Mouse (Mus musculus): ENCODE measurements around the gene S100a10.
"Not testable (repeated sequence)": the region's sequence is repeated elsewhere in the genome, so short reads cannot be mapped to it uniquely, and the experiment has no call there.

S100a10 gene

DNA sequence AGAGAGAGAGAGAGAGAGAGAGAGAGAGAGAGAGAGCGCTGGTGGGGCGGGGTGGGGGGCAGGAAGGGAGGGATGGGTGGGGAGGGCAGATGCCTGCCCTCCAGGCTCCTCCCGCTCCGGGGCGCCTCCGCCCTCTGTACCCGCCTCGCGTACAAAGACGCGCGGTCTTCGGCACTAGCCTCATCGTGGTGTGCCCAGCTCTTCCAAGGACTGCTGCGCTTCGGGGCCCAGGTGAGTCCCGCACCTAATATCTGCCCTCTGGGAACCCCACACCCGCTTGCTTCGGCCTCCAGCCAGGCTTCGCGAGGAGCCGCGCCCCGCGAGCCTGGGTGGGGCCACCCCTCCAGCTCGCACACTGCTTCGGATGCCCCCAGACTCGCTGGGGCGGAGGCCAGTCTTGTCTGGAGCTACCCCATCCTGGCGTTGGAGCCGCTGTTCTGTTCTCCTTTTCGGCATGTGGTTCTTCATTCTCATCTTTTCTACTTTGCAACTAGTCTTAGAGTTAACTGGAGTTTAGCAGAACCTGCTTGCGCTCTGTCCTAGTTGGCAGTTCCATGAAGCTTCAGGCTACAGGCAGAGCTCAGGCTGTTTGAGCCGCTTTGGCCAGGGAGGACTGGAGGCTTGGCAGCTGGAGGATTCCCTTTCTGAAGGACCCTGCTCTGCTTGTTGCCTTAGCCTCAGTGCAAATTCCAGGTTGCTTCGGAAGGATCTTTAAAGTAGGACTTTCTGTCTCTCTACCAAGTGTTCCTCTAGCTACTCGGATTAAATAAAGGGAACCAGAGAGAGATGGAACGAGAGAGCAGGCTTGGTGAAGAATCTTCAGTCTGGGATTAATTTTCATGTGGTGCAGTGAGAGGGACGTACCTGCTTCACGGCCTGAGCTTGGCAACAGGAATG is at the start of gene S100a10:
S100a10 (plus strand) TSS at position 100 of the 897 bp plus-strand sequence.
- DNase-seq: peak; percentile 69 to 71

DNA sequence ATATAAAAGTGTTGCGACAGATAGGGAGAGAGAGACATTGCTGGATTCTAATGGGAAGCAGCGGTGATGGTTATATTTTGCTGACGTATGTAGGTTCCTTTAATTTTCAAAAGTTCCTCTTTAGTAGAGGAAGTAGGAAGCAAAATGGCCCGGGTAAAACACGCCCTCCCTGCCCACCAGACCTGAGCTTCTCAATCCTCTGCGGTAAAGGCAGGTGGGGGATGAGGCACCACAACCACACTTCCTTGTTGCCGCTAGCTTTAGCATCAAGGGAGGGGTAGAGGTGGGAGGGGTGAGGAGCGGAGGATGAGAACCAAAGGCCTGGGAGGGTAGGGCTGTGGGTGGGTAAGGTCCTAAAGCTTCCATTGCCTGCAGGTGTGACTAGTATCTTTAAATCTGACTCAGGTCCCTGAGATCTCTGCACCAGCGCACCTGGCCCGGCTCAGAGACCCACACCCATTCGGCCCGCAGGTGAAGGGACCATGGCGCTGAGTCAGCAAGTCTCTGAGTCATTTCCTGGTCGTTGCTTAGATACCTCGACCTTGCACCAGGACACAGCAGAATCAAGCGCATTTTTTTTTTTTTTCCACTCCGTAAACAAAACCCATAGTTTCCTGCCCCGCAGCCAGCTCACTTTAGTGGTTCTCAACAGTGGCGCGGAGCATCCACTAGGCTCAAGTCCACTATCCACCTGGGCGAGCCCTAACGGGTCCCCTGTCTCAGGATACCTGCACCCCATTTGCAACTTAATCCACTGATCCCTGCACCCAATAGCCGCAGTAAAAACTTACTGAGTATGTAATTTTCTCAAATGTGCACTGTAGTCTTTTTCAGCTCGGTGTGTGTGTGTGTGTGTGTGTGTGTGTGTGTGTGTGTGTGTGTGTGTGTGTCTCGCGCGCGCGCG is 48.7 kb upstream of the S100a10 start:
- peak; percentile 39 to 41 for DNase-seq

DNA sequence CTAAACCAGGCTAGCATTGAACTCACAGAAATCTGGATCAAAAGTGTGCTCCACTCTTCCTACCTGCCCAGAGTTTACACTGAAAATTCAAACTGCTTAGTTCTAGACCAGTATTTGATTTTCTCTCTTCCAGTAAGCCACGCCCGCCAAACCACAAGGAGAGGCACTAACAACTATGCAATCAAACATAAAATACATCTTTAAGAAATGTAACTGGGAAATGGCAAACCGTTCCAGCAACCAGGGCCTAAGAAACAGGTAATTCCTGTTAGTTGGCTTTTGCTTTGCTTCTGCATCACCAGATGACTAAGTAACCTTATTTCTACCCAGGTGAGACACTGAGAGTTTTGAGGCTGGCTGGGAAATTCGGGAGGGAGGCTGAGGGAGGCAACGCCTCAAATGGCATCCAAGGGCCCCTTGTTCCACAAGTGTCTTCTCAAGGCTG is 48.0 kb upstream of the S100a10 start:
- no peak for DNase-seq

DNA sequence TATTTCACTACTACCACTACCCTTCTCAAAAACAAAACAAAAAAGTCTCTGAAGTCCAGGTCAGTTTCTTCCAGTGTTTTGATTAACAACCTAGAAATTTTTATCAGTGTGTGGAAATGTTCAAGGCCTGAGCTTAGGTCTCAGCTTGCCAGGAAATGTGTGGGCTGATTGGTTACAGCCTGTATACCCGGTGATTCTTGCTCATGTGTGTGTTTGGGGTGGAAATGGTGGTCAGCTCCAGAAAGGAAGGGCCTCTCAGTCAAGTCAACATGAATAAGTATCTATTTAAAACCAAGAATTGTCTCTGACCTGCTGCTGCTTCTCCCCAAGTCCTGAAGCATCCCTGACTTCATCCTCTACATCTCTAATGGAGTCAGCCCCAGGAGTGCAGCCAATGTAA is 45.6 kb upstream of the S100a10 start:
- DNase-seq: no peak

DNA sequence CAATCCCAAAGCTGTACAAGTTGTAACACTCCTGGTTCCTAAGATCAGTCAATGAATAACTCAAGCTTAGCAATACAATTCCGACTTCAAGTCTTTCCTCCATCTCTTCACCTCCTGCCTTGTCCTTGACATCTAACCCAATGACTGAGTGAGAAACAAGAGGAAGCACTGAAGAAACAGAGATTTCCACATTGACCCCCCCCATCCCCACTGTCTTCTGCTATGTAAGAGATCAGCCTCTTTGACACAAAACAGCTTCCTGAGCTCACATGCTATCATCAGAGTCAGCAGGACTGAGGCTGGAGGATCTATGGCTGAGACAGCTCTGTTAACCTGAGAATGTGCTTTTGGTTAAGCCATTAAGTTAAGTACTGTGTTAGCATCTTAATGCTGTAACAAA is 43.8 kb upstream of the S100a10 start:
- DNase-seq: no peak

DNA sequence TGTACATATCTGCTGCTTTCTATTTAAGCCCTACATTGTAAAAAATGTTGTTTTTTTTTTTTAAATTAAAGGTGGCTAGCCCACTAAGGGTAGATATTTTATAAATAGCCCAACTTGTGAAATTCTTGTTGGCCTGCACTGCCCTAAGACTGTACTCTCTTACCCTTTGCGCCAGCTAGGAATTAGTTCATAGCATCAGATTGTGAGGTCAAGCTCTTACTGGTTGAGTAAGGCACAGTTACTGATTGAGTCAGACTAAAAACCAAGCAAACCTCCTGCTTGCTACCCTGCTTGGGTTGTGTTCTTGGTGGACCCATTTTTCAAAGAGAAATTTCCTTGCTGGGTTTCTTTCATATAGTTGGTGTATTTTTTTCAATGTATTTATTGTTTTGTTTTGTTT is 43.1 kb upstream of the S100a10 start:
- DNase-seq: no peak

DNA sequence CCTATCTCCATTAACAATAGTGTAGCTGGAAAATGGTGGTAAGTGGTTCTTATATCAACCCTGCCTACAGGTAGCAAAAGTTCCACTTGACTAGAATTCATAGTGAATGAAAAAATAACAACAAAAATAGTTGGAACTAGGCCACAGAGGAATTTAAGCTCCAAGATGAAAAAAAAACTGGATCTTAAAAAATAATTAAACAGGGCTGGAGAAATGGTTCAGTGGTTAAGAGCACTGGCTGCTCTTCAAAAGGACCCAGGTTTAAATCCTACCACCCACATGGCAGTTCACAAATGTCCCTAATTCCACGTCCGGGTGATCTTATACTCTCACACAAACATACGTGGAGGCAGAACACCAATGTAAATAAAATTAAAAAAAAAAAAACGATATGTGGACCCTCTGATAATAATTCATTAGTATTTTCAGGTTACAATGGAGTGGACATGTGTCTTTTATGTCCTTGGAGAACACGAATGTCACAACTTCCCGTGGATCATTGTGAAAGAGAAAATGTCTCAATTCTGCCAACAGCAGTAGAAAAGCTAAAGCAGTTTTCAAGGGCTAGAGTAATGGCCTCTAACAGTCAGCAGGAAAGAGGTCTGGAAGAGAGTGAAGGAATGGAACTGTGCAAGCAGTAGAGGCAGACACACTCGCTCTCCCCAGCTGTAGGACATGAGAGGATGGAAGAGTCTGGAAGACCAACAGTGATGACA is 42.3 kb upstream of the S100a10 start:
- DNase-seq: no peak

DNA sequence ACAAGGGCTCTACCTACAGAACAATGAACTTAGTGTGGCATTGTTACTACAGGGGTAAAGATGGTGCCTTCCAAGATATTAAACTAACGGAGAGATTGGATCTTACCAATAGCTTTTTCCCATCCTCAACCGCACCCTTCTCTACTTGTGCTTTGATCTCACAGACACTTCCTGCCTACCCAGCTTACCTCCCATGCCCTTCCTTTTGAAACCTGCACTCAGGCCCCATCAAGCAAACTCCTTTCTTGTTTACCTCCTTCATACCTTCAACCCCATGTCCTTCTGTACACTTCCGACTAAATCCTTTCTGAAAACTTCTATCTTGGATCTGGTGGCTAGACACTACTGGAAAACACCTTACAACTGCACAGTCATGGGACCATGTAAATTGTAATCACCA is 40.3 kb upstream of the S100a10 start:
- no peak for DNase-seq

DNA sequence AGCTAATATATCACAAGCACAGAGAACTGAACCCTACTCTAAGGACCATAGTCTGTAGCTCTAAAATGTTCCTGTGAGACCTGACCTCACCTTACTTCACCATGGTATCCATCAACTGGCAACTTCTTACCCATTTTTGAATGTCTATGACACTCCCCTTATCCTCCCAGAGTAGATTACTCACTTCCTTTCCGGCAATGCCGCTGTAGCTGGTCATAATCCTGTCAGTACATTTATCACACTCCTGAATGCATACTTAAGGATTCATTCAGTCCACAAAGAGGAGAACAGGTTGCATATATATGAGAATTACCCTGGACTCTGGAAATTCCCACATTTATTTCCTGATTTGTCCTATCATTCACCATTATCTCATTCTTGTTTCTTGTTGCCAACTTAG is 37.5 kb upstream of the S100a10 start:
- DNase-seq: no peak

DNA sequence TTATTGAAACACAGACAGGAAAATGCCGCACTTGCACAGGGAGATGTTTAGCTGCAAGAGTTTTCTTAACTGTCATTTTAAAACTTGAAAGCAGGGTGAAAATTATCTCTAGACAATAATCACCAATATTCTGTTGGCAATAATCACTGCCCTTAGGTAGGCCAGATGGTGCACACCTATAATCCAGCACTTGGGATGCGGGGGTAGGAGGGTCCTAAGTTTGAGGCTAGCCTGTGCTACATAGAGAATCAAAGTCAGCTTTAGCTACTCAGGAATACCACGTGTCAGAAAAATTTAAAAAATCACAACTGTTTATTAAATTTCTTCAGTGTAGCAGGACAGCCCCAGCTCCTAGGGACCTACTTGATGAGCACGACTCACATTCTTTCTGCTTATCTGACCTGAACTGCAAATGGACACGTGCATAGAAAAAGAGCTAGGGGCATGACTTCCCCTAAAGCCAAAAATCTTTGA is 35.0 kb upstream of the S100a10 start:
- DNase-seq: peak in 1 of 2 experiments; percentile 23

DNA sequence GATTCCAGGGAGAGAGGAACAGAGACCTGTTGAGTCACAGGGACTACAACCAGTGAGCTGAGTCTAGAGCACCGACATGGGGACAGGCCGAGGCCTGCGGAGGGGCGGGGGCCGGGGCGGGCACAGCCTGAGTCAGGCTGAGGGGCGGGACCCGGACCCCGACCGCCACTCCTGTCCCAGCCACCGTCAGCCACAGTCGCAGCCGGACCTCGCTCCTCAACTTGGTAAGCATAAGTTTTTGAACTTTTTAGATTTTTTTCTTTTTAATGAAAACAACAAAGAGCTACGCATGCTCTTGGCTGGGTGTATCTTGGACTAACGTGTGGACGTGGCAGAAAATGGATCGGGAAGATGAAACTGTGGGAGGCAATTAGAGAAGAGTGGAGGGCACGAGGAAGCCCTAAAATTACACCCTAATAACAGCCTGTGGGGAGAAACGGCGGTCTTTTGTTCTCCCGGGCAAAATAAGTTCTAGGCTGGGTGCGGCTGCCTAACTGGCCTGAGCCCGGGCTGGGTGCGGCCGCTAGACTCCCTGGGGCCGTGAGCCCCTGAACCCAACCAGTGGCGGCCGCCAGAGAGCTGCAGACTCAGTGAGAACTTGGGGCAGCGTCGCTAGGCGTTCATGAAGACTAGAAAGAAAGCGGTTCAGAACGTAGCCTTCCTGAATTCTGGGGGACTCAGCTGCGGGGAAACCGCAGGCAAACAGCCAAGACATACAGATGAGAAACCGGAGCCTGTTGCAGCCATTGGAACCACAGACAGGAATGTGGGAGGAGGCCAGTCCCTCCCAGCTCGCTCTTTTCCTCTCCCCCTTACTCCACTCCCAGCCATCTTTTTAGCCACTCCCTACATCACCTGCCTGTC is 34.3 kb upstream of the S100a10 start, which contains the start of gene S100a11:
S100a11 (plus strand) TSS at position 159 of the 864 bp plus-strand sequence.
- peak; percentile 30 to 45 for DNase-seq

DNA sequence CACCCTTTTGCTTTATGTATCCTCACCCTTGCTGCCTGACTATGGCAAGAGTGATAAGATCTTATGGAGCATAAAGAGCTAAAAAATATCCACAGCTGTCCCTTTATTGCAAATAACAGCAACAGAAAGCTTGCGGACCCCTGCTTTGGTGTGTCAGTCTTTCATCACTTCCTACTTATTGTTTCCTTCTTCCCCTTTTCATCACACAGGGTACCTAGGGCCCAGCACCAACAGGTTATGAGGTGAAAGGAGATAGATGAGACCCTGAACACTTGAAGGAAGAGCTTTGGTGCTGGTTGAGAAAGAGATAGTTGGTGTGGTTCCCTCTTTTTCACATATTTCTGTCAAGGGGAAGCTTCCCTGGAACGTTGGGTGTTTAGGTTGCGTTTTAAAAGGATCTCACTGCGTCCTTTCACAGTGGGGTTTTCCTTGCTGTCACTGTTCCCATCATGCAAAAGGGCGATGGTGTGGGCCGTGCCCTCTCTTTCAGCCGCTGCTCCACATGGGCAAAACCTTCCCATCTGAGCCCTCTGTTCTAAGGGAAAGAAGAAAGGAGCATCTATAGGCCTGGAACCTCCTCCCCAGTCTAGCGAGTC is 33.3 kb upstream of the S100a10 start:
- DNase-seq: no peak

DNA sequence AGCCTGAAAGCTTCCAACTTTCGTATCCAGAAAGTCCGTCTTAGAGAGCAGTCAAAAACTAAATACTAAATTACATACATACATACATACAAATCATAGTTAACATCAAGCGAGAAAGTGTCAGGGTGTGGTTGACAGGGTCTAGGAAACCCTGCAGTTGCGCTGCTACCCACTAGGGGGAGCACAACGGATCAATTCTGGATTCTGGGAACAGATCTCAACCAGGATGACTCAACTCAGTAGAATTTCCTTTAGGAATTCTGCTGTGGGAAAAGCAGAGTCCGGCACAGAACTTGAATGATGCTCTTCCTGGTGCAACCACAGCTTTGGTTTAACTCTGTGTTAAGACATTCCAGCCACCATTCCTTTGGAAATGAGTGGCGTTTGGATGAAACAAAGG is 32.3 kb upstream of the S100a10 start:
- peak; percentile 37 to 65 for DNase-seq

DNA sequence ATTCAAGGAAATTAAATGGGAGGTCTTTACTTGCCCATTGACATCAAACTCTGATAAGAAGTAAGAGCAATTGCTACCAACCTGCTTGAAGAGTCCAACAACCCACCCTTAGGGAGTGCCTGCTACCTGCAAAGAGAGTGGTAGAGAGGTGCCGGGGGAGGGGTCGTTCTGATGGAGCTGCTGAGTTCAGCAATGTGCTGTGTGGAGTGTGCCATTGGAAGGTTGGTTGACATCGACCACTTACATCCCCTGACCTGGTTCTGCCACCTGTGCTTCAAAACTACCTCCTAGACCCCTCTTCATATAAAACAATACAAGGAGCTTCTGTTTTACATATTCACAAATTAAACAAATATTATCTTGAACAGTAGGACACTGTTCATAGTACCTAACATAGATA is 27.6 kb upstream of the S100a10 start:
- no peak for DNase-seq

DNA sequence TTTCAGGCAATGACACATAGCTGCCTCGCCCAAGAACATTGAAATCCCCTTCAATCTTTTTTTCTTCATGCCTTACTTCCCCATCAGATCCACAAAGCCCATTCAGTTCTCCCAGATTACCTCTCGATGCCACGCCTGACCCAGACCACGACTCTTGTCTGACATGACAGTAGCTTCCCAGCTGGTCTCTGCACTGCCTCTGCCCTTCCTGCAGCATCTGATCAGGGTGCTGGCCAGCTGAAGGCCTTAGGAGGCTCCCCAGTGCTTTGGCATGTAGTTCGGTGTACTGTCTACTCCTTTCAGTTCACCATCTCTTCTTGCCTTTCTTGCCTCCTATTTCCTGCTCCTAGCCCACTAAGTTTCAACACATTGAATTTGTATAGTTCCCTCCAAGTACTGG is 26.1 kb upstream of the S100a10 start:
- DNase-seq: no peak

DNA sequence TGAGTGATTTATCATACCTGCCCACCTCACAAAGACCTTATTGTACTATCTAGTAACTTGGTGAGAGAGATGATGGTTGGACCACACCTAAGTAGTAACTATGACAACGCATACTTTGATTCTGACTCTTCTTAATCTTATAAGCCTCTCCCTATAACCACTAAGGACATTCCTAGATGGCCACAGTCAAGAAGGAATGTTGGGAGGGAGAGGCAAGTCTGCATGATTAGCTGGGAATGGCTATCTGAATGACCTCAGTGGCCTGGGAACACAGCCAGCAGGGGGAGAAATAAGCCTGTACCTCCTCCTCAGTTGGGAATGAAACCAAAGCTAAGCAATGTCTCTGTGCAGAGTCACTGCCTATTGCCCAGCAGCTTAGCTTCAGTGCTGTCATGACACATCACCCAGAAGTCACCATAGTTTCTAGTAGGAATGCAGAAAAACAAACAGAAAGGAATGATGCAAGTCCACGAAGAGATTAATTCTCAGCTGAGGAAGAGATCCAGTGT is 17.8 kb upstream of the S100a10 start:
- peak in 1 of 2 experiments; percentile 29 for DNase-seq

DNA sequence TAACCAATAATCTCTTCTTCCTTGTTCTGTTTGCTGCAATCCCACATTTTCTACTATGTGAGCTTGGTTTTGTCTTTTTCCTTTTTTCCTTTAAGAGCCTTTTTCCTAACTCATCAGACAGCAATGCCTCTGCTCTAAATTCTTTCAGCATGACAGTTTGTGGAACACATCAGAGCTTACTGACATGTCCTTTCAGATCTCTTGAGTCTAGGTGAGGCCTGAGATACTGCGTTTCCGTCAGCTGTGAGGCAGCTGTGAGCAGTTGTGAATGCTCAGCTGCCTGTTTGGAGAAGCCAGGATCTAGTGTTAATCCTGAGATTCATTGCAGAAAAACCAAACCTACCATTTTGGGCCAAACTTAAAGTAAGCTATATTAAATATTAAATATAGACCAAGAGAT is 16.4 kb upstream of the S100a10 start:
- no peak for DNase-seq

DNA sequence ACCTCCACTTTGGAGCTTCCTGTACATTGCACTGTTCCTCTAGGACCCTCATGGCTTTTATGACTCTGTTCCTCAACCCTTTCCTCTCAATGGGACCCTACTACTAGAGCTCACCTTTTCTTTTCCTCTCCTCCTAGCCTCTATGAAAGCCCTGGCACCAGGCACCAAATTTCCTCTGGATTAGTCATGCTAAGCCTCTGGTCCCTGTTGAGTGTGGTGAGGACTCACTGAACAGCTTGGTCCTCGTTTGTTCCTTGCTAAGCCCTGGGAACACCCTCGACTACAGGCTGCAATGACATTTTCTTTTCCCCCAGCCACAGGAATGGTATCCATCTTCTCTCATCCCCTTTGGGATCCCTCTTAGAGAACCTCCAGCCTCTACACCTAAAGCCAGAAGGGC is 13.4 kb upstream of the S100a10 start:
- no peak for DNase-seq

DNA sequence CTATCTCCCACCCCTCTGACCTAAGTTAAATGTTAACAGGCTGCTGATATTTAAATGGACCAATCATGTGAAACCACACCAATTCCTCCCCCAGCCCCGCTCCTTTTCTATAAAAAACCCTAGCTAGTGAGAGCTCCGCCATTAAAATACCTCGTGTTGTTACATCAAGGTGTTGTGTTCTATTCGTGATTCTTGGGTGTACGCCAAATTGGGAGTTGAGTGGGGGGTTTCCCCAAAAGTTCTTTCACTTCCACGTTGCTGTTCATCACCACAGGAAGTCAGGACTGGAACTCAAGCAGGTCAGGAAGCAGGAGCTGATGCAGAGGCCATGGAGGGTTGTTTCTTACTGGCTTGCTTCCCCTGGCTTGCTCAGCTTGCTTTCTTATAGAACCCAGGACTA is 10.7 kb upstream of the S100a10 start:
- not testable (repeated sequence) for DNase-seq

DNA sequence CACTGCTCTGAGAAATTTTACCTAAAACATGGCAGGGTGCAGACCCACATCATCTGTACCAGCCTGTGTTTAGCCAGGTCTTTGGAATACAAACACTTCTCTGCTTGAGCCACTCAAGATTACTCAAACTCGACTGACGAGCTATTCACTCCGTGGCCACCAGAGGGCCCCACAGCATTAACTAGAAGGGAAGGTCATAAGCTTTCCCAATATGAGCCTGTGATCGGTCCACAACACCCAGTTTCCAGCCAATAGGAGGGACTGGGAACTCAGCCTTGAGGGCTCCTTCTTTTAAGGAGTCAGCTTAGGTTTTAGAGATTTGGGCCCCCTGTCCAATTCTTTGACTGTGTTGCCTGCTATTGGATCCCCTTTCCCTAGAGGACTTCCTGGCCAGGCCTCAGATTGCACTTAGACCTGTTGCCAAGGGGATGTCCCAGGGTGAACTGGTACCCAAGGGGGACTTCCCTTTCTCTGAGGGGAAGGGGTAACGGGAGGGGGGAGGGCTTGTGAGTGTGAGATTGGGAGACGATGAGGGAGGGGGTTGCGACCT is 7.7 kb upstream of the S100a10 start:
- peak; percentile 82 to 93 for DNase-seq

Measured in kidney, adult 8-10 months (tissue).